Mouse (Mus musculus): Measurements from ENCODE around the gene Map3k5.

DNA sequence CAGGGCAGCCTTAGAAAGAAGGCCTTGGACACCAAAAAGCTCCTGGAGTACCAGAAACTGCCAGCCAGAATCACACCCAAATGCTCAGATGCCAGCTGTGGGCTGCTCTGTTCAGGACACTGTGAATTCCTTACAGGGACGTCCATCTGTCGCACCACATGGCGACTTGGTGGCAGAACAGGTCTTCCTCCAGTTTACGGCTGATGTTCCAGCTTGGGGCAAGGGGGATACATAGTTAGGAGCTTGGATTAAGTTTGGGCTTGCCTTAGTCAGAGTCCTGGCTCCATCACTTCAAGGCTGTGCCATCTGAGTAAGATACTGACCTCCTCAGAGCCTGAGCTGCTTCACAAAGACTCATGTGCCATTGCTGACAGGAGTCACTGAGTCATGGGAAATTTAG is 187.7 kb downstream of the Map3k5 start:
- TF ChIP-seq CTCF (IDR thresholded peaks at IDR 0.05; ENCODE audit: borderline replicate concordance, extremely low read depth, insufficient read depth, insufficient read length) (no peak), POLR2A (IDR thresholded peaks at IDR 0.05; ENCODE audit: borderline replicate concordance, extremely low read depth, insufficient read depth, insufficient read length, poor library complexity, severe bottlenecking) (no peak)
